ENCODE assay signal across 27 mouse cellular contexts in genomic region chr16:34264671-34265070, GRCm38 (mm10).
DNase-seq lines count a peak whose midpoint lies in the region; TF ChIP-seq lines count a peak whose summit lies in the region.
"Had no signal": no experiment of that assay in that cellular context is flagged by ENCODE, and none has a peak within 500 bp of the region (broad histone marks: within the 10 kb centered on the region; RNA-seq: fewer than 3 reads in every experiment).

No protein-coding gene starts in this region.

- H3K27ac ChIP-seq in layer of hippocampus, adult 2 months, result peak overlapping the region; percentile 96; the same call in 1 of the 2 replicates
- H3K27ac ChIP-seq: forebrain, embryonic 13.5 days; heart, adult 2 months; hindbrain, embryonic 14.5 days; kidney, embryonic 15.5 days; liver, embryonic 14.5 days; midbrain, embryonic 10.5 days; midbrain, embryonic 15.5 days; neural tube, embryonic 15.5 days; stomach, embryonic 15.5 days had no signal

- TF ChIP-seq CTCF in layer of hippocampus, adult 2 months (conservative IDR thresholded peaks at IDR 0.05), result no peak

- H3K4me3 ChIP-seq in layer of hippocampus, adult 2 months, result no peak overlapping the region
- H3K4me3 ChIP-seq: erythroblast, embryonic 14.5 days; forebrain, embryonic 13.5 days; heart, adult 2 months; kidney, embryonic 15.5 days; midbrain, embryonic 10.5 days; midbrain, embryonic 15.5 days; neural tube, embryonic 15.5 days; stomach, embryonic 15.5 days had no signal

- peak; percentile 9 for DNase-seq in adrenal gland, postnatal 25 days
- no peak for DNase-seq in adrenal gland, adult 18-20 months (ENCODE audit: low spot score in 2 of 2)
- DNase-seq in layer of hippocampus, adult 2 months (ENCODE audit: low spot score in 2 of 2), result no peak
- DNase-seq in layer of hippocampus, adult 8-10 months (ENCODE audit: low spot score in 2 of 2), result no peak
- peak; percentile 3 for DNase-seq in NIH3T3 (ENCODE audit: low read depth)
- peak; percentile 27 for DNase-seq in gonadal fat pad, adult 2 months (ENCODE audit: low read depth)
- no peak for DNase-seq in urinary bladder, postnatal 36 days (ENCODE audit: low spot score in 2 of 2)
- DNase-seq: cerebellum, adult 18-20 months; gastrocnemius, postnatal 10 days; kidney, adult 11 months; kidney, postnatal 36 days; layer of hippocampus, postnatal 36 days; left cerebral cortex, postnatal 4 days; lung, adult 2 months; lung, postnatal 10 days; retina, postnatal 1 day; right cerebral cortex, postnatal 25 days had no signal

Comparison
In these comparisons a context has a peak if more than half of its experiments do, and no peak if none do; other contexts are left out.
1. DNase-seq: peak in adrenal gland, postnatal 25 days (single experiment), NIH3T3 (single experiment) and gonadal fat pad, adult 2 months (single experiment); none in adrenal gland, adult 18-20 months (0 of 2), layer of hippocampus, adult 2 months (0 of 2), layer of hippocampus, adult 8-10 months (0 of 2) and urinary bladder, postnatal 36 days (0 of 2).